Mouse (Mus musculus): Measurements from ENCODE around the gene Xxylt1. TPM values are rescaled to one million over a fixed set of nuclear protein-coding genes. Genes with fewer than 3 reads are reported as not detected.

Gene Xxylt1
- total and polyA plus RNA-seq, 3 experiments = 10.5 to 13.5 (median 11.5) TPM

DNA sequence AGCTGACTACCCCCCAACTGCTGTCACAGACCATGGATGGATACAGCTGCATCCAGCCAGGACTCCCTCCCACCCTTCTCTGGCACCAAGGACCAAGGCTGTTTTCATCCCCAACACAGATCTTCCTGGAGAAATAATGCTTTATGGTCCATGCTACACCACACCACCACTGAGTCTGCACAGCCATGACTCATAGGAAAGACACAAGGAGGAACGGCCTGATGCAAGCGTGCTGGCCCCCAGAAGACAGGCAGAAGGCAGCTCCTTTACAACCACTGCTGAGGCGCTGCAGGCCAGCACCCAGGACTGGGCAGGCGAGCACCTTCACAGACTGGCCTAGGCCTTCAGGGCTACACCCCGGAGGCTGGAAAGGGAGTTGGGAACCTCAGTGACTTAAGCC is 97.1 kb downstream of the Xxylt1 start:
- Histone ChIP-seq H3K4me1 (ENCODE audit: control insufficient read depth, insufficient read depth, low read length) (peaks cover 17% of the 10 kb centered on the region), H3K9ac (ENCODE audit: low read depth, low read length) (no peak overlapping the region), H3K79me2 (replicated peaks; ENCODE audit: control insufficient read depth, insufficient read depth, low read length) (no peaks in the 10 kb centered on the region), H3K27ac (no peak overlapping the region), H3K4me3 (no peak overlapping the region), H3K27me3 (ENCODE audit: control insufficient read depth, insufficient read depth, low read length) (no peaks in the 10 kb centered on the region), H3K36me3 (ENCODE audit: control insufficient read depth, insufficient read depth, low read length) (no peaks in the 10 kb centered on the region)
- intact Hi-C loops (cut with DNase I) = no loop called here
- WGBS = 93% methylated on average over 5 of the region's 5 CpGs
- DNase-seq = no peak
- TF ChIP-seq EP300 (IDR thresholded peaks at IDR 0.05; ENCODE audit: insufficient read depth, low read depth, low read length) (no peak), POLR2A (IDR thresholded peaks at IDR 0.05; ENCODE audit: insufficient read depth, low read depth, low read length) (no peak), CTCF (IDR thresholded peaks at IDR 0.05) (no peak)

DNA sequence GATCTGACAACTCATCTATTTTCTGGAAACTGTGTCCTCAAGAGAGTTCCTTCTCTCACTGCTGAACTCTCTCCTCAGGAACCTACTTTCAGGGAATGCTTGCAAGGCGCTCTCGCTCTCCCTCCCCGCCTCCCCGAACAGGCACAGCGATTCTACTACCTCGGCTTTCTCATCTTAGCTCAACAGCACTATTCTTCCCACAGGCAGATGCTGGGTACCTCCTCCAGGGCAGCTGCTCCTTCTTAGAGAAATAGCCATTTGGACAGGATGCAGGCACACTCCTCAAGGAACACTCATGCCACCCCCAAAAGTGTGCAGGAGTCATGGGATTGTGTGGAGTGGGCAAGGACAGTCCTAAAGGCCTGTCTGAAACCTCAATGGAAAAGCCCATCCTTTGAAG is 97.5 kb downstream of the Xxylt1 start:
- no peak overlapping the region for H3K27ac ChIP-seq
- H3K9ac ChIP-seq (ENCODE audit: low read depth, low read length) = no peak overlapping the region
- peaks cover 17% of the 10 kb centered on the region for H3K4me1 ChIP-seq (ENCODE audit: control insufficient read depth, insufficient read depth, low read length)
- no peaks in the 10 kb centered on the region for H3K36me3 ChIP-seq (ENCODE audit: control insufficient read depth, insufficient read depth, low read length)
- no peaks in the 10 kb centered on the region for H3K27me3 ChIP-seq (ENCODE audit: control insufficient read depth, insufficient read depth, low read length)
- WGBS = 68% methylated on average over 6 of the region's 6 CpGs
- intact Hi-C loops (cut with DNase I) = no loop called here
- no peak overlapping the region for H3K4me3 ChIP-seq
- no peak for DNase-seq
- TF ChIP-seq EP300 (IDR thresholded peaks at IDR 0.05; ENCODE audit: insufficient read depth, low read depth, low read length) (no peak), POLR2A (IDR thresholded peaks at IDR 0.05; ENCODE audit: insufficient read depth, low read depth, low read length) (no peak), CTCF (IDR thresholded peaks at IDR 0.05) (no peak)
- no peaks in the 10 kb centered on the region for H3K79me2 ChIP-seq (replicated peaks; ENCODE audit: control insufficient read depth, insufficient read depth, low read length)

DNA sequence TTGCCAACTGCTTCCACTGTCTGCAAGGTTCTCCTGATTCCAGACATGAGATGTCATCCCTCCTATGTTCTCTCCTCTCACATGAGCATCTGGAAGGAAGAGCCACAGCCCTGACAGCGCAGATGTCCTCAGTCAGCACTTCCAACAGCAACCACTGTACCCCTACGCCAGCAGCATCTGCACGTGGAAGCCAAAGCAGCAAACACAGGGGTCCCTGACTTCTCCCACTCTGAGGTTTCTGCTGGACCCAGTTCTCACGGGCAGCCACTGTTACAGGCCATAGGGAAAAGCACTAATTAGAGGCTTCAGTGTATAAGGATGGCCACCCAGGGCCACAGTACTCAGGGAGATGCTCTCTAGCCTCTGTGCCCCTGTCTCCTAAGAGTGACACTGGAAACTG is 98.0 kb downstream of the Xxylt1 start:
- DNase-seq = no peak
- no peaks in the 10 kb centered on the region for H3K36me3 ChIP-seq (ENCODE audit: control insufficient read depth, insufficient read depth, low read length)
- TF ChIP-seq EP300 (IDR thresholded peaks at IDR 0.05; ENCODE audit: insufficient read depth, low read depth, low read length) (no peak), POLR2A (IDR thresholded peaks at IDR 0.05; ENCODE audit: insufficient read depth, low read depth, low read length) (no peak), CTCF (IDR thresholded peaks at IDR 0.05) (no peak)
- H3K27ac ChIP-seq = no peak overlapping the region
- intact Hi-C loops (cut with DNase I) = no loop called here
- WGBS = 73% methylated on average over 4 of the region's 4 CpGs
- H3K79me2 ChIP-seq (replicated peaks; ENCODE audit: control insufficient read depth, insufficient read depth, low read length) = no peaks in the 10 kb centered on the region
- H3K4me3 ChIP-seq = no peak overlapping the region
- H3K27me3 ChIP-seq (ENCODE audit: control insufficient read depth, insufficient read depth, low read length) = no peaks in the 10 kb centered on the region
- no peak overlapping the region for H3K9ac ChIP-seq (ENCODE audit: low read depth, low read length)
- peaks cover 17% of the 10 kb centered on the region for H3K4me1 ChIP-seq (ENCODE audit: control insufficient read depth, insufficient read depth, low read length)

DNA sequence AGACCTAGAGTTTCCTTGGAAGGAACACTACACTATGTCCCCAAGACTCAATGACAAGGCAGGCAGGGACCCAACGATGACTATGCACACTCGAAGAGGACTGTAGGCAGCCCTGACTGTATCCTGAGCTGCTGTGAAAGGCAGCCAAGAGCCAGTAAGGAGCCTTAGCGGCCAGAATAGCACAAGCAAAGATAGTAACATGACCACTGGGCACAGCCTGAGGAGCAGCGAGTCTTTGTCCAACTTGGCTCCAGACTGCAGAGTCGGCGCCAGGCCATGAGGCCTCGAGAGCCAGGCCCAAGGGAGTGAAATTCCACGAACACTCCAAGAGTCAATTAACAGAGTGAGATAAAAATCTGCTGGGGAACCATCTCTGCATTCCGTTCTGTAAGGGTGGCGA is 99.9 kb downstream of the Xxylt1 start:
- Histone ChIP-seq H3K4me3 (no peak overlapping the region), H3K36me3 (ENCODE audit: control insufficient read depth, insufficient read depth, low read length) (no peaks in the 10 kb centered on the region), H3K9ac (ENCODE audit: low read depth, low read length) (no peak overlapping the region), H3K27ac (peak overlapping the region; percentile 47; the same call in 1 of the 2 replicates), H3K79me2 (replicated peaks; ENCODE audit: control insufficient read depth, insufficient read depth, low read length) (no peaks in the 10 kb centered on the region), H3K27me3 (ENCODE audit: control insufficient read depth, insufficient read depth, low read length) (no peaks in the 10 kb centered on the region), H3K4me1 (ENCODE audit: control insufficient read depth, insufficient read depth, low read length) (peaks cover 20% of the 10 kb centered on the region)
- 20% methylated on average over 10 of the region's 10 CpGs for WGBS
- peak; percentile 81 to 87 for DNase-seq
- intact Hi-C loops (cut with DNase I) = no loop called here
- TF ChIP-seq CTCF (IDR thresholded peaks at IDR 0.05) = no peak
- TF ChIP-seq EP300 (IDR thresholded peaks at IDR 0.05; ENCODE audit: insufficient read depth, low read depth, low read length) = peak; percentile 61; the same call in 1 of the 2 replicates

DNA sequence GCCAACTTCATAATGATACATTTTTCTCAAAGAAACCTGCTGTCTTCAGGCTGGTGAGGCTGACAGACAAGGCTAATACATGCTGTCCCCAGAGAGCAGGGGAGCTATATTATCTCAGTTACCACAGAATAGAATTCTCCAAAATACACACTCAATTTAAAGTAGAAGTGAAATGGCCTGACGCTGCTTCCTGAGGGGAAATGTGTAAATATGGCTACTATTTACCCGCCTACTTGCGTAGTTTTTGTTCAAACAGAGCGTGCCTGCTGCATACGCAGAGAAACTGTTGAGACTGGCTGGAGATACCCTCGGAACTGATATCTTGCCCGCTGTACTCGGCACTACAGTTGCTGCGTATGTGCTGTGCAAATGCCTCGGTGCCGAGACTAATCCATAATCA is 101.3 kb downstream of the Xxylt1 start:
- no peak overlapping the region; the same call in 1 of the 2 replicates for H3K27ac ChIP-seq

DNA sequence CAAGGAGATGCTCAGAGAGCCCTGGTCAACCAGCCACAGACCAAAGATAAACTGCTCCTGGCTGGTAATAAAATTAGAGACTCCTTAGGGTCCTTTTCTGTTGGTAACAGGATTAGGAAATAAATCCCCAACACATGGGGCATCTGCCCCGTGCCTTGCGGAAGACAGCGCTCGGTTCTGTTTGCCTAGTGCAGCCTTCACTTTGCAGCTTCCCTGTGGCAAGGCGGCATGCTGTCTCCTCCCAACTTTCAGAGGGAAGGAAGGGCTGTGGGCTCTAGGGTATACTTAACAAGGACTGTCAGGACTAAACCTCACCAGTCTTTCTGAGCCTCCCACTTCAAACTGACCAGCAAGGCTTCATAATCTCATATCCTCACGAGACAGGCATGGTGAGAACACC is 103.5 kb downstream of the Xxylt1 start:
- Histone ChIP-seq H3K27ac (peak overlapping the region; percentile 57), H3K27me3 (ENCODE audit: control insufficient read depth, insufficient read depth, low read length) (no peaks in the 10 kb centered on the region), H3K9ac (ENCODE audit: low read depth, low read length) (no peak overlapping the region), H3K79me2 (replicated peaks; ENCODE audit: control insufficient read depth, insufficient read depth, low read length) (no peaks in the 10 kb centered on the region), H3K4me1 (ENCODE audit: control insufficient read depth, insufficient read depth, low read length) (peaks cover 22% of the 10 kb centered on the region), H3K36me3 (ENCODE audit: control insufficient read depth, insufficient read depth, low read length) (no peaks in the 10 kb centered on the region), H3K4me3 (no peak overlapping the region)
- no peak for DNase-seq
- intact Hi-C loops (cut with DNase I) = loop anchor here (1.0 to 5.0 kb wide), 6 partner anchors 33 to 380 kb away; no protein-coding TSS in a partner anchor
- 56% methylated on average over 6 of the region's 6 CpGs for WGBS
- no peak for TF ChIP-seq POLR2A (IDR thresholded peaks at IDR 0.05; ENCODE audit: insufficient read depth, low read depth, low read length)
- no peak for TF ChIP-seq CTCF (IDR thresholded peaks at IDR 0.05)
- no peak for TF ChIP-seq EP300 (IDR thresholded peaks at IDR 0.05; ENCODE audit: insufficient read depth, low read depth, low read length)

More for the DNA sequence above, 101.3 kb downstream of the Xxylt1 start:
- intact Hi-C loops (cut with DNase I) = loop anchor here (5.0 kb wide), 3 partner anchors 108 to 243 kb away; no protein-coding TSS in a partner anchor
- H3K4me3 ChIP-seq = no peak overlapping the region
- no peaks in the 10 kb centered on the region for H3K79me2 ChIP-seq (replicated peaks; ENCODE audit: control insufficient read depth, insufficient read depth, low read length)
- no peak for TF ChIP-seq POLR2A (IDR thresholded peaks at IDR 0.05; ENCODE audit: insufficient read depth, low read depth, low read length)
- no peak for TF ChIP-seq EP300 (IDR thresholded peaks at IDR 0.05; ENCODE audit: insufficient read depth, low read depth, low read length)
- no peak for TF ChIP-seq CTCF (IDR thresholded peaks at IDR 0.05)
- H3K27me3 ChIP-seq (ENCODE audit: control insufficient read depth, insufficient read depth, low read length) = no peaks in the 10 kb centered on the region
- WGBS = 95% methylated on average over 11 of the region's 11 CpGs
- no peaks in the 10 kb centered on the region for H3K36me3 ChIP-seq (ENCODE audit: control insufficient read depth, insufficient read depth, low read length)
- H3K9ac ChIP-seq (ENCODE audit: low read depth, low read length) = no peak overlapping the region
- DNase-seq = no peak
- peaks cover 19% of the 10 kb centered on the region for H3K4me1 ChIP-seq (ENCODE audit: control insufficient read depth, insufficient read depth, low read length)

Measured in heart, adult 2 months (tissue).